Mouse (Mus musculus): ENCODE results near the gene Pitpna. TPM values are rescaled to one million over a fixed set of nuclear protein-coding genes. Genes with fewer than 3 reads are reported as not detected.

The Pitpna gene
- polyA plus RNA-seq, 1 experiment from 2014 or later = 90.5 TPM

GRCm38 (mm10) chr11:75630098-75630497 is 42.2 kb downstream of the Pitpna start:
- H3K27me3 ChIP-seq (ENCODE audit: control insufficient read depth, insufficient read depth, low read length) = no peaks in the 10 kb centered on the region
- peak overlapping the region; percentile 72 for H3K27ac ChIP-seq (ENCODE audit: low read depth, low read length)
- peaks cover 2% of the 10 kb centered on the region; the same call in 1 of the 2 replicates for H3K36me3 ChIP-seq (ENCODE audit: control insufficient read depth, insufficient read depth, low read length)
- no peaks in the 10 kb centered on the region for H3K9me3 ChIP-seq (ENCODE audit: control insufficient read depth, low read length)
- ATAC-seq (ENCODE audit: insufficient read depth, low FRiP score, low TSS enrichment) = no peak
- H3K4me2 ChIP-seq (ENCODE audit: low read depth) = peak overlapping the region; percentile 68
- H3K4me1 ChIP-seq (ENCODE audit: control insufficient read depth, insufficient read depth, low read length) = peaks cover 6% of the 10 kb centered on the region; the same call in 1 of the 2 replicates
- peak overlapping the region; percentile 77 for H3K9ac ChIP-seq (ENCODE audit: low read length)
- WGBS = 14% methylated on average over 5 of the region's 5 CpGs
- no peak for DNase-seq (ENCODE audit: low spot score)
- peak overlapping the region; percentile 63 for H3K4me3 ChIP-seq (ENCODE audit: low read depth, low read length)

- WGBS = under 1% methylated on average over 52 of the region's 53 CpGs
Measured at GRCm38 (mm10) chr11:75630645-75631229, 42.8 kb downstream of the Pitpna start, which contains the start of gene Inpp5k. Inpp5k (plus strand) TSS chr11:75630988.

GRCm38 (mm10) chr11:75631561-75632225 is 43.8 kb downstream of the Pitpna start:
- no peak for DNase-seq (ENCODE audit: low spot score)
- 13% methylated on average over 13 of the region's 13 CpGs for WGBS
- ATAC-seq (ENCODE audit: insufficient read depth, low FRiP score, low TSS enrichment) = no peak

More at GRCm38 (mm10) chr11:75630645-75631229, 42.8 kb downstream of the Pitpna start, which contains the start of gene Inpp5k:
- Histone ChIP-seq H3K36me3 (ENCODE audit: control insufficient read depth, insufficient read depth, low read length) (peaks cover 2% of the 10 kb centered on the region; the same call in 1 of the 2 replicates), H3K4me1 (ENCODE audit: control insufficient read depth, insufficient read depth, low read length) (peaks cover 6% of the 10 kb centered on the region; the same call in 1 of the 2 replicates), H3K27ac (ENCODE audit: low read depth, low read length) (peak within 1 kb of the TSS; percentile 72), H3K9me3 (ENCODE audit: control insufficient read depth, low read length) (no peaks in the 10 kb centered on the region), H3K27me3 (ENCODE audit: control insufficient read depth, insufficient read depth, low read length) (no peaks in the 10 kb centered on the region), H3K4me2 (ENCODE audit: low read depth) (peak within 1 kb of the TSS; percentile 68), H3K4me3 (ENCODE audit: low read depth, low read length) (peak within 1 kb of the TSS; percentile 63), H3K9ac (ENCODE audit: low read length) (peak within 1 kb of the TSS; percentile 77)
- DNase-seq (ENCODE audit: low spot score) = peak; percentile 99
- peak; percentile 99 for ATAC-seq (ENCODE audit: insufficient read depth, low FRiP score, low TSS enrichment)

GRCm38 (mm10) chr11:75632921-75633320 is 45.0 kb downstream of the Pitpna start:
- ATAC-seq (ENCODE audit: insufficient read depth, low FRiP score, low TSS enrichment) = no peak
- 86% methylated on average over 5 of the region's 5 CpGs for WGBS
- Histone ChIP-seq H3K4me2 (ENCODE audit: low read depth) (no peak overlapping the region), H3K9ac (ENCODE audit: low read length) (no peak overlapping the region), H3K36me3 (ENCODE audit: control insufficient read depth, insufficient read depth, low read length) (0 out of 2 replicates have a peak, but pooled peaks cover 2% of the 10 kb centered on the region), H3K4me3 (ENCODE audit: low read depth, low read length) (no peak overlapping the region), H3K9me3 (ENCODE audit: control insufficient read depth, low read length) (no peaks in the 10 kb centered on the region), H3K27me3 (ENCODE audit: control insufficient read depth, insufficient read depth, low read length) (no peaks in the 10 kb centered on the region), H3K4me1 (ENCODE audit: control insufficient read depth, insufficient read depth, low read length) (peaks cover 6% of the 10 kb centered on the region; the same call in 1 of the 2 replicates), H3K27ac (ENCODE audit: low read depth, low read length) (no peak overlapping the region)
- no peak for DNase-seq (ENCODE audit: low spot score)

More at GRCm38 (mm10) chr11:75631561-75632225, 43.8 kb downstream of the Pitpna start:
- H3K27me3 ChIP-seq (ENCODE audit: control insufficient read depth, insufficient read depth, low read length) = no peaks in the 10 kb centered on the region
- H3K4me3 ChIP-seq (ENCODE audit: low read depth, low read length) = peak overlapping the region; percentile 63
- H3K9me3 ChIP-seq (ENCODE audit: control insufficient read depth, low read length) = no peaks in the 10 kb centered on the region
- peak overlapping the region; percentile 61; the same call in 1 of the 2 replicates for H3K9ac ChIP-seq (ENCODE audit: low read length)
- 0 out of 2 replicates have a peak, but pooled peaks cover 2% of the 10 kb centered on the region for H3K36me3 ChIP-seq (ENCODE audit: control insufficient read depth, insufficient read depth, low read length)
- H3K4me1 ChIP-seq (ENCODE audit: control insufficient read depth, insufficient read depth, low read length) = peaks cover 6% of the 10 kb centered on the region; the same call in 1 of the 2 replicates
- H3K27ac ChIP-seq (ENCODE audit: low read depth, low read length) = no peak overlapping the region
- peak overlapping the region; percentile 68 for H3K4me2 ChIP-seq (ENCODE audit: low read depth)

GRCm38 (mm10) chr11:75634801-75635200 is 46.9 kb downstream of the Pitpna start:
- Histone ChIP-seq H3K4me1 (ENCODE audit: control insufficient read depth, insufficient read depth, low read length) (peaks cover 6% of the 10 kb centered on the region; the same call in 1 of the 2 replicates), H3K4me2 (ENCODE audit: low read depth) (no peak overlapping the region), H3K27me3 (ENCODE audit: control insufficient read depth, insufficient read depth, low read length) (no peaks in the 10 kb centered on the region), H3K27ac (ENCODE audit: low read depth, low read length) (no peak overlapping the region), H3K4me3 (ENCODE audit: low read depth, low read length) (no peak overlapping the region), H3K9me3 (ENCODE audit: control insufficient read depth, low read length) (no peaks in the 10 kb centered on the region), H3K9ac (ENCODE audit: low read length) (no peak overlapping the region), H3K36me3 (ENCODE audit: control insufficient read depth, insufficient read depth, low read length) (0 out of 2 replicates have a peak, but pooled peaks cover 2% of the 10 kb centered on the region)
- DNase-seq (ENCODE audit: low spot score) (no peak), ATAC-seq (ENCODE audit: insufficient read depth, low FRiP score, low TSS enrichment) (no peak)
- WGBS = 82% methylated on average over 3 of the region's 3 CpGs

GRCm38 (mm10) chr11:75635315-75635714 is 47.4 kb downstream of the Pitpna start:
- H3K4me3 ChIP-seq (ENCODE audit: low read depth, low read length) = no peak overlapping the region
- no peak for ATAC-seq (ENCODE audit: insufficient read depth, low FRiP score, low TSS enrichment)
- H3K9me3 ChIP-seq (ENCODE audit: control insufficient read depth, low read length) = no peaks in the 10 kb centered on the region
- no peak for DNase-seq (ENCODE audit: low spot score)
- no peak overlapping the region for H3K4me2 ChIP-seq (ENCODE audit: low read depth)
- H3K36me3 ChIP-seq (ENCODE audit: control insufficient read depth, insufficient read depth, low read length) = 0 out of 2 replicates have a peak, but pooled peaks cover 2% of the 10 kb centered on the region
- H3K27me3 ChIP-seq (ENCODE audit: control insufficient read depth, insufficient read depth, low read length) = no peaks in the 10 kb centered on the region
- 72% methylated on average over 11 of the region's 11 CpGs for WGBS
- H3K4me1 ChIP-seq (ENCODE audit: control insufficient read depth, insufficient read depth, low read length) = 0 out of 2 replicates have a peak, but pooled peaks cover 3% of the 10 kb centered on the region
- H3K27ac ChIP-seq (ENCODE audit: low read depth, low read length) = no peak overlapping the region
- H3K9ac ChIP-seq (ENCODE audit: low read length) = no peak overlapping the region

GRCm38 (mm10) chr11:75643323-75643722 is 55.4 kb downstream of the Pitpna start:
- DNase-seq (ENCODE audit: low spot score) = no peak
- Histone ChIP-seq H3K4me1 (ENCODE audit: control insufficient read depth, insufficient read depth, low read length) (no peaks in the 10 kb centered on the region), H3K27me3 (ENCODE audit: control insufficient read depth, insufficient read depth, low read length) (no peaks in the 10 kb centered on the region), H3K9me3 (ENCODE audit: control insufficient read depth, low read length) (no peaks in the 10 kb centered on the region), H3K27ac (ENCODE audit: low read depth, low read length) (no peak overlapping the region), H3K36me3 (ENCODE audit: control insufficient read depth, insufficient read depth, low read length) (0 out of 2 replicates have a peak, but pooled peaks cover 2% of the 10 kb centered on the region), H3K4me3 (ENCODE audit: low read depth, low read length) (no peak overlapping the region), H3K4me2 (ENCODE audit: low read depth) (no peak overlapping the region), H3K9ac (ENCODE audit: low read length) (no peak overlapping the region)
- WGBS = 84% methylated on average over 5 of the region's 5 CpGs
- ATAC-seq (ENCODE audit: insufficient read depth, low FRiP score, low TSS enrichment) = no peak

GRCm38 (mm10) chr11:75644684-75645083 is 56.8 kb downstream of the Pitpna start:
- no peaks in the 10 kb centered on the region for H3K4me1 ChIP-seq (ENCODE audit: control insufficient read depth, insufficient read depth, low read length)
- no peaks in the 10 kb centered on the region for H3K27me3 ChIP-seq (ENCODE audit: control insufficient read depth, insufficient read depth, low read length)
- H3K36me3 ChIP-seq (ENCODE audit: control insufficient read depth, insufficient read depth, low read length) = no peaks in the 10 kb centered on the region
- no peak overlapping the region for H3K4me2 ChIP-seq (ENCODE audit: low read depth)
- no peaks in the 10 kb centered on the region for H3K9me3 ChIP-seq (ENCODE audit: control insufficient read depth, low read length)
- no peak overlapping the region for H3K4me3 ChIP-seq (ENCODE audit: low read depth, low read length)
- DNase-seq (ENCODE audit: low spot score) (no peak), ATAC-seq (ENCODE audit: insufficient read depth, low FRiP score, low TSS enrichment) (no peak)
- no peak overlapping the region for H3K27ac ChIP-seq (ENCODE audit: low read depth, low read length)
- H3K9ac ChIP-seq (ENCODE audit: low read length) = no peak overlapping the region
- WGBS = 88% methylated on average over 9 of the region's 9 CpGs

Data from neural tube, embryonic 11.5 days (tissue).